Mouse (Mus musculus): ENCODE data around the gene Dnah8.

Dnah8 gene

DNA sequence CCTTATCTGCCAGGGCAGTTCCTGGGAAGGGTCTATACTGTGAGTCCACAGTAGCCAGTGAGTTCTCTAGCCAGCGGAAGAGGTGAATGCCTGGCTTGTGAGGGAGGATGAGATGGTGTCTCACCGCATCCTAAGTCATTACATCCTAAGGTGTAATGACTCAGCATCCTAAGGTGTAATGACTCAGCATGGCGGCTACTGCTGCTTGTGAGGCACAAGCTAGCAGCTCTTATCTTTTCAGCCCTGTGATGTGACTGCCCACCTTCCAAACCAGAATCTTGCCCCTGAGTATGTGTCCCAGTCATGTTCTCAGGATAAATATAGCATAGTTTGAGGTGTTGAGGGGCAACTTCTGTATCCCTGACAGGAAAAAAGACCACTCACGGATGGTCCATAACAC, 211.3 kb downstream of the Dnah8 start:
- Histone ChIP-seq H3K9me3 (ENCODE audit: low read length) (no peaks in the 10 kb centered on the region), H3K4me3 (replicated peaks; ENCODE audit: low read length) (no peak overlapping the region), H3K27me3 (ENCODE audit: insufficient read depth, low read length) (0 out of 2 replicates have a peak, but pooled peaks cover 5% of the 10 kb centered on the region), H3K4me1 (replicated peaks; ENCODE audit: low read depth, low read length) (peaks cover 50% of the 10 kb centered on the region), H3K36me3 (ENCODE audit: insufficient read depth, low read length) (peaks cover 62% of the 10 kb centered on the region)
- TF ChIP-seq NANOG (IDR thresholded peaks at IDR 0.05; ENCODE audit: borderline replicate concordance, low read length) (no peak), CTCF (conservative IDR thresholded peaks at IDR 0.05; ENCODE audit: low read length) (no peak), POU5F1 (IDR thresholded peaks at IDR 0.05; ENCODE audit: borderline replicate concordance, low read length) (no peak)

DNA sequence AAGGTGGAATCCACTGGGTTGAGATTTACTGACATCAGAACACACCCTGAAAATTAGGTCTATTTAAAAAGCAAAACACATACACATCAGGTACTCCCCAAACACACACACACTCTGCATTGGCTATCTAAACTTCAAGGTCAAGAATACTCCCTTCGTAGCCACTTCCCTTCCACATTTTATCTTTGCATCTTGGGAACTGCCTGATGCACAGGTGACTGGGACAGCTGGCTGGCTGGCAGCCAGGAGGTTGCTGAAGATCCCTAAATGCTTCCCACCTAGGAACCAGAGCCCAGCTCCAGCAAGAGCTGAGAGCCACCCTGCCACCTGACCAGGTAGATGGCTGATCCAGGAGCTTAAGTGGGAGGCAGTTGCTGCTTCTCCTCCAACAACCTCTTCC, 212.9 kb downstream of the Dnah8 start:
- Histone ChIP-seq H3K4me3 (replicated peaks; ENCODE audit: low read length) (no peak overlapping the region), H3K4me1 (replicated peaks; ENCODE audit: low read depth, low read length) (peaks cover 50% of the 10 kb centered on the region), H3K27me3 (ENCODE audit: insufficient read depth, low read length) (0 out of 2 replicates have a peak, but pooled peaks cover 5% of the 10 kb centered on the region), H3K36me3 (ENCODE audit: insufficient read depth, low read length) (peaks cover 65% of the 10 kb centered on the region), H3K9me3 (ENCODE audit: low read length) (peaks cover 4% of the 10 kb centered on the region; the same call in 1 of the 2 replicates)
- no peak for TF ChIP-seq CTCF (conservative IDR thresholded peaks at IDR 0.05; ENCODE audit: low read length)
- TF ChIP-seq NANOG (IDR thresholded peaks at IDR 0.05; ENCODE audit: borderline replicate concordance, low read length): no peak

DNA sequence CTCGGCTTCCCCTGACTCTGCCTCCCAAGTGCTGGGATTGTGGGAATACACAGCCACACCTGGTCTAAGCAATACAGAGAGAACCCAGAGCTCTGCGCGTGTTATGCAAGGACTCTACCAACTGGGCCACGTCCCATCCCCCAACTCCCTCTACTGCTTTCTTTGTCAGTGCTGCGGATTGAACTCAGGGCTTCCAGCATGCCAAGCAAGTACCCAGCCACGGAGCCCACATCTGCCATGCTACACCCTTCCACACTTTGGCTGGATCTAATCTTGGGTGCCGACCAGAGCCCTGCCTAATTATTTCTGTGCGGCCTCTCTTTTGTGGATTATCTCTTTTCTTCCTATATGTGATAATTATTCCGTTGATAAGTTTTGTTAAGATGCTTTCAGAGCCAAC, 215.9 kb downstream of the Dnah8 start:
- H3K9me3 ChIP-seq (ENCODE audit: low read length): peaks cover 4% of the 10 kb centered on the region; the same call in 1 of the 2 replicates
- H3K36me3 ChIP-seq (ENCODE audit: insufficient read depth, low read length): peaks cover 62% of the 10 kb centered on the region
- TF ChIP-seq POU5F1 (IDR thresholded peaks at IDR 0.05; ENCODE audit: borderline replicate concordance, low read length) (no peak), CTCF (conservative IDR thresholded peaks at IDR 0.05; ENCODE audit: low read length) (no peak), NANOG (IDR thresholded peaks at IDR 0.05; ENCODE audit: borderline replicate concordance, low read length) (no peak; the same call in 1 of the 2 replicates)
- H3K4me3 ChIP-seq (replicated peaks; ENCODE audit: low read length): no peak overlapping the region
- H3K4me1 ChIP-seq (replicated peaks; ENCODE audit: low read depth, low read length): peaks cover 32% of the 10 kb centered on the region
- 0 out of 2 replicates have a peak, but pooled peaks cover 5% of the 10 kb centered on the region for H3K27me3 ChIP-seq (ENCODE audit: insufficient read depth, low read length)

DNA sequence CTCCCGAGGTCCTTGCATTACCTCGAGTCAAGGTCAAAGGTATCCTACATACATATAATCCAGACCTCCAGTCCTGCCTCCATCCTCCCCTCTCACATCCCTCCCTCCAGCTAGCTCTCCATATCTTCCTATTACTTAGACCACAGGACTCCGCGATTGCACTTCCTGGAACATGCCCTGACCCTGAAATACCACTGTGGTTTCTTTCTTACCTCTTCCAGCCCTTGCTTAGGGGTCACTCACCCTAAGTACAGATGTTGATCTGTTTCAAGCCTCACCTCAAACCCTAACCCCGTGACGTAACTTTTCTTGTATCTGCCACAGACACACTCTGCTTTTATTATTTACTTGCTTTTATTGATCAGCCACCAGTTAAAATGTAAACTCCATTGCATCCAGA, 218.2 kb downstream of the Dnah8 start:
- Histone ChIP-seq H3K4me1 (replicated peaks; ENCODE audit: low read depth, low read length) (peaks cover 13% of the 10 kb centered on the region), H3K27me3 (ENCODE audit: insufficient read depth, low read length) (0 out of 2 replicates have a peak, but pooled peaks cover 5% of the 10 kb centered on the region), H3K9me3 (ENCODE audit: low read length) (peaks cover 4% of the 10 kb centered on the region; the same call in 1 of the 2 replicates), H3K4me3 (replicated peaks; ENCODE audit: low read length) (no peak overlapping the region), H3K36me3 (ENCODE audit: insufficient read depth, low read length) (peaks cover 63% of the 10 kb centered on the region)
- TF ChIP-seq CTCF (conservative IDR thresholded peaks at IDR 0.05; ENCODE audit: low read length) (no peak), NANOG (IDR thresholded peaks at IDR 0.05; ENCODE audit: borderline replicate concordance, low read length) (no peak), POU5F1 (IDR thresholded peaks at IDR 0.05; ENCODE audit: borderline replicate concordance, low read length) (no peak)

DNA sequence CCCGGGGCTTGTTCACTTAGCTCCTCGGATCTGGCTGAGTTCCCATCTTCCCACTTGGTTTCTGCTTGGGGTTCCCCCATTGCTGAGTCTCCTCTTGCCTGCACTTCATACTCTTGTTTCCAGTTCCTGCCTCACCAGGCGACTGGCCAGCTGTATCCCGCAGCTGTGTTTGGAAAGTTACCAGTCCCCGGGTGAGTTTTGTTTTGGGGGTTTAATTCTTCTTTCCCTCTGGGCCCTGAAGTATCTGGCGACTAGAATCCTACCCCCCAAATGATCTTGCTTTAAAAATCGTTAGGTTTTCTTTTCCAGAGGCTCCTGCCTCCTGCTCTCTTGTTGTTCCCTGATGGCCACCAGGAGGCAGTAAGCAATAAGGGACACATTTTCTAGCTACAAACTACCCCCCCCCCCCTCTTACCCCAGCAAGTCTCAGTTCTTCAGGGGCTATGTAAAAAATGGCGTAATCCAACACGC, 220.2 kb downstream of the Dnah8 start:
- TF ChIP-seq POU5F1 (IDR thresholded peaks at IDR 0.05; ENCODE audit: borderline replicate concordance, low read length) (no peak), NANOG (IDR thresholded peaks at IDR 0.05; ENCODE audit: borderline replicate concordance, low read length) (no peak), CTCF (conservative IDR thresholded peaks at IDR 0.05; ENCODE audit: low read length) (peak; percentile 86)
- Histone ChIP-seq H3K9me3 (ENCODE audit: low read length) (peaks cover 4% of the 10 kb centered on the region; the same call in 1 of the 2 replicates), H3K36me3 (ENCODE audit: insufficient read depth, low read length) (peaks cover 64% of the 10 kb centered on the region), H3K27me3 (ENCODE audit: insufficient read depth, low read length) (no peaks in the 10 kb centered on the region), H3K4me3 (replicated peaks; ENCODE audit: low read length) (no peak overlapping the region), H3K4me1 (replicated peaks; ENCODE audit: low read depth, low read length) (peaks cover 9% of the 10 kb centered on the region)

DNA sequence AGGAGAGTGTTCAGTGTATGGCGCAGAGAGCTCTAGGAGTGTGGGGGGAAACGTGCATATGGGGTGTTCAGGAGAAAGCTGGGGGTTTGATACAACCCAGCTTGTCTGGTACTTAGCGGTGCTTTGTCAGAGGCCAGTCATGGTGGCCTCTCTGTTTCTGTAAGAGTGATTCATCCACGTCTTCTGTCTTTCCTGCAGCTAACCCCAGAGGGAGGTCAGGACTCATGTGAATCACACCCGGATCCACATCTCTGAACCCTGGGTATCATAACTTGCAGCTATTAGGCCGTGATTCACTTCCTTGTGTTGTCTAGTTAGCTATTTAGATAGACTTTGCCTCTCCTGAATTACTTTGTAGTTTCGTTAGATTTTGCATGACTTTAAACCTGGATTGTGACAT, 223.3 kb downstream of the Dnah8 start:
- TF ChIP-seq POU5F1 (IDR thresholded peaks at IDR 0.05; ENCODE audit: borderline replicate concordance, low read length) (no peak), CTCF (conservative IDR thresholded peaks at IDR 0.05; ENCODE audit: low read length) (no peak), NANOG (IDR thresholded peaks at IDR 0.05; ENCODE audit: borderline replicate concordance, low read length) (no peak)
- H3K4me1 ChIP-seq (replicated peaks; ENCODE audit: low read depth, low read length): no peaks in the 10 kb centered on the region

DNA sequence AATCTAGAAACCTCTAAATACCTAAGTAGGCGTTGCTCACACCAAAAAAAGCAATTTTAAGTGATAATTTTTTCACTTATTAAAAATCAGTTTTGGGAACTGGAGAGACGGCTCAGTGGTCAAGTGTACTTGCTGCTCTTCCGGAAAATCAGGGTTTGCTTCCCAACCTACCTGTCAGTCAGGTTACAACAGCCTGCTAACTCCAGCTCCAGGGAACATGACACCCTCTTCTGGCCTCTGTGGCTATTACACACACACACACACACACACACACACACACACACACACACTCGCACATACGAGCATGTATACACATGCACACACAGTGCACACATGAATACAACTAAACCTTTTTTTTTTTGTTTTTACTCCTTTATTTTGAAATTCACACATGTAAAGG, 223.9 kb downstream of the Dnah8 start:
- H3K27me3 ChIP-seq (ENCODE audit: insufficient read depth, low read length): no peaks in the 10 kb centered on the region
- H3K9me3 ChIP-seq (ENCODE audit: low read length): no peaks in the 10 kb centered on the region
- H3K4me1 ChIP-seq (replicated peaks; ENCODE audit: low read depth, low read length): no peaks in the 10 kb centered on the region
- H3K36me3 ChIP-seq (ENCODE audit: insufficient read depth, low read length): peaks cover 43% of the 10 kb centered on the region
- H3K4me3 ChIP-seq (replicated peaks; ENCODE audit: low read length): no peak overlapping the region
- no peak for TF ChIP-seq POU5F1 (IDR thresholded peaks at IDR 0.05; ENCODE audit: borderline replicate concordance, low read length)
- no peak for TF ChIP-seq NANOG (IDR thresholded peaks at IDR 0.05; ENCODE audit: borderline replicate concordance, low read length)
- peak; percentile 73 for TF ChIP-seq CTCF (conservative IDR thresholded peaks at IDR 0.05; ENCODE audit: low read length)

More for the DNA sequence above, 223.3 kb downstream of the Dnah8 start:
- no peak overlapping the region for H3K4me3 ChIP-seq (replicated peaks; ENCODE audit: low read length)
- no peaks in the 10 kb centered on the region for H3K27me3 ChIP-seq (ENCODE audit: insufficient read depth, low read length)
- no peaks in the 10 kb centered on the region for H3K9me3 ChIP-seq (ENCODE audit: low read length)
- H3K36me3 ChIP-seq (ENCODE audit: insufficient read depth, low read length): peaks cover 43% of the 10 kb centered on the region

DNA sequence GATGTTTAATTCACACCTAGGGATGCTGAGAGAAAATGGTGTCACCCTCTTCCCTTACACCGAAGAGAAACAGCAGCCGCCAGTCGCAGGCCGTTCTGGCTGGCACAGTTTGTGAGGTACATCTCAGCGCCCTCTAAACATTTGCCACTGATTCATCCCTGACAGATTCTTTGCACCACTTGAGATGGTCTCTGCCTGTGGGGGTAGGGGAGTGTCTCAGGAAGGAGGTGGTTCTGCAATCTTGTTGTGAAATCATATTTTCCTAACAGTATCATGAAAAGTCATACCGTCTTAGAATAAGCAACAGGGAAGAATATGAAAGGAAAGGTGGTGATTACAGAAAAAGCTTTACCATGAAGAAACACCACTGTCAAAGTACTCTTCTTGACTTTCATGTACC, 224.7 kb downstream of the Dnah8 start:
- Histone ChIP-seq H3K36me3 (ENCODE audit: insufficient read depth, low read length) (peaks cover 43% of the 10 kb centered on the region), H3K27me3 (ENCODE audit: insufficient read depth, low read length) (no peaks in the 10 kb centered on the region), H3K9me3 (ENCODE audit: low read length) (no peaks in the 10 kb centered on the region), H3K4me1 (replicated peaks; ENCODE audit: low read depth, low read length) (no peaks in the 10 kb centered on the region), H3K4me3 (replicated peaks; ENCODE audit: low read length) (no peak overlapping the region)
- no peak for TF ChIP-seq CTCF (conservative IDR thresholded peaks at IDR 0.05; ENCODE audit: low read length)
- TF ChIP-seq NANOG (IDR thresholded peaks at IDR 0.05; ENCODE audit: borderline replicate concordance, low read length): no peak
- no peak for TF ChIP-seq POU5F1 (IDR thresholded peaks at IDR 0.05; ENCODE audit: borderline replicate concordance, low read length)

DNA sequence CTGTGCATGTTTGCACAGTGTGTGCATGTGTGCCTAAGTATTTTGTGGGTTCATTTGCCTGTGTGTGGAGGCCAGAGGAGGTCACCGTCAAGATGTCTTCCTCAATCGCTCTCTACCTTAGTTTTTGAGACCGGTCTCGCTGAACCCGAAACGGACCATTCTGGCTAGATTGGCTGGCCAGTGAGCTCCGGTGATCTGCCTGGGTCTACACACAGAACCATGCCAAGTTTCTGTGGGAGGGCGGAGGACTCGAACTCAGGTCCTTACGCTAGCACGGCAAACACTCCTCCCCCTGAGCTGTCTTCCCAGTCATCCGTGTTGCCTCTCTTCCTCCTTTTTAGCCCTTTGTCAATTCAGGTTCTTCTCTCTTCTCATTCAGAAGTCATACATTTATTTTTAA, 225.7 kb downstream of the Dnah8 start:
- Histone ChIP-seq H3K4me3 (replicated peaks; ENCODE audit: low read length) (no peak overlapping the region), H3K4me1 (replicated peaks; ENCODE audit: low read depth, low read length) (no peaks in the 10 kb centered on the region), H3K36me3 (ENCODE audit: insufficient read depth, low read length) (peaks cover 48% of the 10 kb centered on the region), H3K9me3 (ENCODE audit: low read length) (no peaks in the 10 kb centered on the region), H3K27me3 (ENCODE audit: insufficient read depth, low read length) (no peaks in the 10 kb centered on the region)
- TF ChIP-seq POU5F1 (IDR thresholded peaks at IDR 0.05; ENCODE audit: borderline replicate concordance, low read length): no peak
- no peak for TF ChIP-seq CTCF (conservative IDR thresholded peaks at IDR 0.05; ENCODE audit: low read length)
